Mouse (Mus musculus): ENCODE results near the gene Tsc22d3. TPM values are rescaled to one million over a fixed set of nuclear protein-coding genes. Genes with fewer than 3 reads are reported as not detected.
"Not testable (repeated sequence)": the region's sequence is repeated elsewhere in the genome, so short reads cannot be mapped to it uniquely, and the experiment has no call there.

Tsc22d3 gene
- polyA plus RNA-seq, 1 experiment from 2014 or later = 124 TPM

DNA sequence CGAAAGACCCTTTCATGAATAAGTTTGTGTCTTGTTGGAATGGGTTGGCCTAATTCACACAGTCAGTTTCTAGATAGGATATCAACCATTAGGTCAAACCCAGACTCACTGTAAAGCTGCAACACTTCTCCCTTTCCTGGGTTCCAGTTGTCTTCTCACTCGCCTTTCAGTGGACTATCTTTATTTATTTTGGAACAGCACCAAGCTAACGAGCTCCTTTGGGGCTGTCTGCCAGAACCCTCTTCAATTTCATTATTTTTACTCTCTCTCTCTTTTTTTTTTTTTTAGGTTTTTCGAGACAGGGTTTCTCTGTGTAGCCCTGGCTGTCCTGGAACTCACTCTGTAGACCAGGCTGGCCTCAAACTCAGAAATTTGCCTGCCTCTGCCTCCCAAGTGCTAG, 102.0 kb downstream of the Tsc22d3 start:
- not testable (repeated sequence) for H3K27me3 ChIP-seq (ENCODE audit: control insufficient read depth, insufficient read depth, low read length); H3K4me1 ChIP-seq (ENCODE audit: control insufficient read depth, insufficient read depth, low read length); H3K9me3 ChIP-seq (ENCODE audit: control insufficient read depth, low read length); ATAC-seq (ENCODE audit: low read depth); H3K4me3 ChIP-seq (ENCODE audit: low read depth, low read length); H3K27ac ChIP-seq (ENCODE audit: low read depth, low read length); H3K4me2 ChIP-seq (ENCODE audit: low read depth, low read length); H3K9ac ChIP-seq (replicated peaks; ENCODE audit: low read depth, low read length); H3K36me3 ChIP-seq (ENCODE audit: control insufficient read depth, insufficient read depth, low read length)
- WGBS = 61% methylated on average over 4 of the region's 4 CpGs

DNA sequence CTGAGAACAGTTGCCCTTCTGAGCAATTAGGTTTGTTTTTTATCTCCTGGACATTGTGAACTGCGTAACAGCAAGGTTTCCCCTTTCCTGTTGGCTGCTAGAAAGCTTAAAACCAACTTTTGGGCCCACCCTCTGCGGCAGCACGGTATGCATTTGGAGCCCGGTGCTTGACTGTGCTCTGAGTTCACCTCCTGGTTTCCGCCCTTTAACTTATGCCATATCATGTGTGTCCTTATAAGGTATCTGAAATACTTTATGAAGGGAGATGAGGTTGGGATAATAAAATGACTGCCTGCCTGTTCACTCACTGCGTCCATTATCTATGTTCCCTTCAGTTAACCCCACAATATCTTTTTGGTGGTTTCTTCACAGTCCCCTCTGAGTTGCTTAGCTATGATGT, 106.3 kb downstream of the Tsc22d3 start:
- Histone ChIP-seq H3K4me2 (ENCODE audit: low read depth, low read length) (no peak overlapping the region), H3K36me3 (ENCODE audit: control insufficient read depth, insufficient read depth, low read length) (no peaks in the 10 kb centered on the region), H3K4me3 (ENCODE audit: low read depth, low read length) (no peak overlapping the region), H3K9me3 (ENCODE audit: control insufficient read depth, low read length) (no peaks in the 10 kb centered on the region), H3K27me3 (ENCODE audit: control insufficient read depth, insufficient read depth, low read length) (peaks cover 3% of the 10 kb centered on the region; the same call in 1 of the 2 replicates), H3K27ac (ENCODE audit: low read depth, low read length) (no peak overlapping the region), H3K4me1 (ENCODE audit: control insufficient read depth, insufficient read depth, low read length) (no peaks in the 10 kb centered on the region), H3K9ac (replicated peaks; ENCODE audit: low read depth, low read length) (no peak overlapping the region)
- no peak for ATAC-seq (ENCODE audit: low read depth)
- 93% methylated on average over 6 of the region's 6 CpGs for WGBS

DNA sequence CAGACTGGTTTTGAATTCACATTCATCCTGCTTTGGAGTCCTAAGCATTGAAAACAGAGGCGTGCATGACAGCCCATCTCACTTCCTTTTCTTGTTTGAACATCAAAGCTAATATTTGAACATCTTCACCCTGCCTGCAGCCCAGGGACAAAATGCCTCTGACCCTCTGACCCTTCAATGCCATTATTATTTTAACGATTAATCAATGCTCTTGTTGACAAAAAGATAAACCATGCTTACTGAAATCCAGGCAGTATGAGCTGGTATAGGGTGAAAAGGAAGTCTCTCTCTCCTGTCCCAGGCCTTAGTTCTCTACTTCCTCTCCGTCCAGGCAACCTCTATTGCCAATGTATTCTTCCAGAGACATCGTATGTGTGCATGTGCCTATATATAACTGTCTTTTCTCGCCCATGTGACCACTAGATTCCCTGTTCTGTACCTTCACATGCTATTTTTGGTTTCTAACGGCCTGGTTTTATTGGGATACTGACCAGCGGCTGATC, 106.9 kb downstream of the Tsc22d3 start:
- H3K4me2 ChIP-seq (ENCODE audit: low read depth, low read length) = no peak overlapping the region
- H3K27ac ChIP-seq (ENCODE audit: low read depth, low read length) = no peak overlapping the region
- no peaks in the 10 kb centered on the region for H3K36me3 ChIP-seq (ENCODE audit: control insufficient read depth, insufficient read depth, low read length)
- no peak overlapping the region for H3K9ac ChIP-seq (replicated peaks; ENCODE audit: low read depth, low read length)
- no peak overlapping the region for H3K4me3 ChIP-seq (ENCODE audit: low read depth, low read length)
- no peak for ATAC-seq (ENCODE audit: low read depth)
- WGBS = 74% methylated on average over 7 of the region's 7 CpGs
- no peaks in the 10 kb centered on the region for H3K9me3 ChIP-seq (ENCODE audit: control insufficient read depth, low read length)
- no peaks in the 10 kb centered on the region for H3K4me1 ChIP-seq (ENCODE audit: control insufficient read depth, insufficient read depth, low read length)
- peaks cover 3% of the 10 kb centered on the region; the same call in 1 of the 2 replicates for H3K27me3 ChIP-seq (ENCODE audit: control insufficient read depth, insufficient read depth, low read length)

GRCm38 (mm10) chrX:140491884-140492571, 108.4 kb downstream of the Tsc22d3 start:
- H3K9ac ChIP-seq (replicated peaks; ENCODE audit: low read depth, low read length) = no peak overlapping the region
- no peaks in the 10 kb centered on the region for H3K4me1 ChIP-seq (ENCODE audit: control insufficient read depth, insufficient read depth, low read length)
- no peak overlapping the region for H3K27ac ChIP-seq (ENCODE audit: low read depth, low read length)
- no peak overlapping the region for H3K4me2 ChIP-seq (ENCODE audit: low read depth, low read length)
- no peak overlapping the region for H3K4me3 ChIP-seq (ENCODE audit: low read depth, low read length)
- ATAC-seq (ENCODE audit: low read depth) = no peak
- no peaks in the 10 kb centered on the region for H3K36me3 ChIP-seq (ENCODE audit: control insufficient read depth, insufficient read depth, low read length)
- no peaks in the 10 kb centered on the region for H3K9me3 ChIP-seq (ENCODE audit: control insufficient read depth, low read length)
- H3K27me3 ChIP-seq (ENCODE audit: control insufficient read depth, insufficient read depth, low read length) = peaks cover 3% of the 10 kb centered on the region; the same call in 1 of the 2 replicates
- 57% methylated on average over 10 of the region's 10 CpGs for WGBS

DNA sequence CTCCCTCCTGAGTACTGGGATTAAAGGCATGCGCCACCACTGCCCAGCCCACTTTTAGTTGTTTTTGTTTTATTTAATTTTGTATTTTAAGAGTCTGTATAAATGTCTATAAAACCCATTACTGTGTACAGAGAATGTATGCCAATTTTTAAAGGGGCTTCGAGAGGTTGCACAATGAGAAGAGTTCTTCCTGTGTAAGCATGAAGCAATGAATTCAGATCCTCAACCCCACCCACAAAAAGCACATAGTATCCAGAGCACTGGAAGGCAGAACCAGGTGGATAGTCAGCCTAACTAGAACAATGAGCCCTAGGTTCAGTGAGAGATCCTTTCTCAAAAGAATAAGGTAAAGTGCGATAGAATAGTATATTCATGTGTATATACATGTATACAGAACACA, 110.3 kb downstream of the Tsc22d3 start:
- H3K27me3 ChIP-seq (ENCODE audit: control insufficient read depth, insufficient read depth, low read length) = peaks cover 3% of the 10 kb centered on the region; the same call in 1 of the 2 replicates
- ATAC-seq (ENCODE audit: low read depth) = no peak
- H3K4me3 ChIP-seq (ENCODE audit: low read depth, low read length) = no peak overlapping the region
- H3K9me3 ChIP-seq (ENCODE audit: control insufficient read depth, low read length) = no peaks in the 10 kb centered on the region
- no peaks in the 10 kb centered on the region for H3K4me1 ChIP-seq (ENCODE audit: control insufficient read depth, insufficient read depth, low read length)
- H3K36me3 ChIP-seq (ENCODE audit: control insufficient read depth, insufficient read depth, low read length) = no peaks in the 10 kb centered on the region
- H3K27ac ChIP-seq (ENCODE audit: low read depth, low read length) = no peak overlapping the region
- H3K4me2 ChIP-seq (ENCODE audit: low read depth, low read length) = no peak overlapping the region
- H3K9ac ChIP-seq (replicated peaks; ENCODE audit: low read depth, low read length) = no peak overlapping the region
- WGBS = 92% methylated on average over 3 of the region's 3 CpGs

Other genes with a start within 250 kb of the Tsc22d3 start
- 89.1 and 98.9 TPM in 2 replicates for gene Prps1, start 144.0 kb downstream of the Tsc22d3 start, polyA plus RNA-seq (2014; fragmentation: Nextera tagmentation; extraction: Ambion mirVana)
- gene Mid2, start 63.9 kb upstream of the Tsc22d3 start, polyA plus RNA-seq (2014; fragmentation: Nextera tagmentation; extraction: Ambion mirVana) = 10.4 and 10.8 TPM in 2 replicates
- not detected in 2 replicates for gene Tex13b, start 212.8 kb upstream of the Tsc22d3 start, polyA plus RNA-seq (2014; fragmentation: Nextera tagmentation; extraction: Ambion mirVana)